Mouse (Mus musculus): ENCODE measurements around the gene Ncam2.

DNA sequence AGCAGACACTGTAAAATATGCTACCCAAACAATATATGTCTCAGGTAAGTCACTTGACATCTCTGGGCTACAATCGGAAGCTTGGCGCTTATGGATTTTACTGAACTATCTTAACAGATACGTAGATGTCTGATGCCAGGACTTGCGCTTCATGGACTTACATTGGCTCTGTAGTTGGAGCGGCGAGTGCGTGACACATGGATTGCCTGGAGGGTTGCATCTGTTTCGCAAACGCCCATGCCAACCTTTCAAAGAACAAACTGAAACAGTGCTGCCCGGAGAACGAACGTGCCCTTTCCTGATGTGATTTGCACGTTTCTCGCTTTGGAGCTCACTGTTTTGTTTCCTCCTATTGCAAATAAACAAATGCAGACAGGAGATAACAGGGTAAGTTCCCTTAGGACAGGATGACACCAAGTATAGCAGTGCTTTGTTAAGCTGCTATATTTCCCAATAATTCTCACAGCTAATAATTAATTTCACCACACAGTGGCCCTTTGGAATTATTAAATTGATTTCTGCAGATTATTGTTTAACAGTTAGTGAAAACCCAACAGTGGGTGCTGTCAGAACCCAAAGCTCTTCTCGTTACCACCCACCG is 12.8 kb upstream of the Ncam2 start:
- TF ChIP-seq CTCF (IDR thresholded peaks at IDR 0.05; ENCODE audit: low read depth, low read length) (no peak), POLR2A (IDR thresholded peaks at IDR 0.05; ENCODE audit: extremely low read depth, insufficient read depth, low read length) (no peak)

Data from liver, adult 2 months (tissue).